Comparison of ENCODE assay signal across 10 mouse cellular contexts in the genomic region with DNA sequence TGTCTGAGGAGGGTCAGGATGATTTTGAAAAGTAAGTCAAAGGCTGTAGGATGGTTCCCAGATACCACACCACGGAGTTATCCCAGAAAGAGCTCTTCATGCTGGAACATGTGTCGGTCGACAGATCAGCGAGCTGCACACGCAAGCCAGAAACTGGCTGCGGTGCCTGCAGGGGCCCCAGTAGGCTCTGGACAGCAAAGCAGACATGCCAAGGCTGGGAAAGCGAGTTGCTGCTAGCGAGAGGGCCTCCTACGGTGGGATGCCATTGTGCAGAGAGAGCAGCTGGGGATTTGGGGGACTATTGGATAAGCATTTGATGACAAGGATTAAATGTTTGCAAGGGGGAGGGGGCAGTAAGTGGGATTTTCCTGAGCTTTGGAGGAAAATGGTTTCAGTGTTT.
DNase-seq lines count a peak whose midpoint lies in the region; ATAC-seq lines count a peak whose summit lies in the region.
"Had no signal": no experiment of that assay in that cellular context is flagged by ENCODE, and none has a peak within 500 bp of the region (broad histone marks: within the 10 kb centered on the region; RNA-seq: fewer than 3 reads in every experiment).

No protein-coding gene starts in this region.

- peak overlapping the region; percentile 15; the same call in 1 of the 2 replicates for H3K9ac ChIP-seq in heart, embryonic 16.5 days (ENCODE audit: low read length)
- H3K9ac ChIP-seq in embryonic facial prominence, embryonic 13.5 days: no peak overlapping the region
- H3K9ac ChIP-seq in hindbrain, embryonic 16.5 days (ENCODE audit: low read depth, low read length): no peak overlapping the region
- H3K9ac ChIP-seq in neural tube, embryonic 15.5 days (replicated peaks): no peak overlapping the region
- H3K9ac ChIP-seq: liver, postnatal 0 days had no signal

- no peak overlapping the region for H3K27ac ChIP-seq in heart, embryonic 16.5 days (ENCODE audit: low read length)
- peak overlapping the region; percentile 72 for H3K27ac ChIP-seq in embryonic facial prominence, embryonic 13.5 days
- H3K27ac ChIP-seq in hindbrain, embryonic 16.5 days (ENCODE audit: low read depth, low read length): no peak overlapping the region
- no peak overlapping the region for H3K27ac ChIP-seq in neural tube, embryonic 15.5 days (replicated peaks)
- H3K27ac ChIP-seq: left cerebral cortex, adult 2 months had no signal

- WGBS in heart, embryonic 16.5 days: 19% methylated on average over 9 of the region's 9 CpGs
- 6% methylated on average over 9 of the region's 9 CpGs for WGBS in embryonic facial prominence, embryonic 13.5 days
- WGBS in hindbrain, embryonic 16.5 days: 6% methylated on average over 9 of the region's 9 CpGs
- WGBS in neural tube, embryonic 15.5 days: 16% methylated on average over 9 of the region's 9 CpGs

- H3K4me1 ChIP-seq in heart, embryonic 16.5 days (ENCODE audit: control insufficient read depth, insufficient read depth, low read length): peaks cover 2% of the 10 kb centered on the region
- peaks cover 45% of the 10 kb centered on the region for H3K4me1 ChIP-seq in embryonic facial prominence, embryonic 13.5 days
- H3K4me1 ChIP-seq in hindbrain, embryonic 16.5 days (ENCODE audit: control insufficient read depth, insufficient read depth, low read depth, low read length): peaks cover 4% of the 10 kb centered on the region
- H3K4me1 ChIP-seq in neural tube, embryonic 15.5 days: peaks cover 12% of the 10 kb centered on the region

- intact Hi-C loops in heart, postnatal 25 days (cut with DNase I): no loop called here
- intact Hi-C loops in gastrocnemius, postnatal 14 days (cut with DNase I; ENCODE audit: low total_unique reads): no loop called here

- no peaks in the 10 kb centered on the region for H3K36me3 ChIP-seq in heart, embryonic 16.5 days (ENCODE audit: control insufficient read depth, insufficient read depth)
- H3K36me3 ChIP-seq in embryonic facial prominence, embryonic 13.5 days: no peaks in the 10 kb centered on the region
- no peaks in the 10 kb centered on the region for H3K36me3 ChIP-seq in hindbrain, embryonic 16.5 days (ENCODE audit: control insufficient read depth, insufficient read depth, low read length)
- H3K36me3 ChIP-seq in neural tube, embryonic 15.5 days: no peaks in the 10 kb centered on the region

- H3K27me3 ChIP-seq in heart, embryonic 16.5 days (ENCODE audit: control insufficient read depth, insufficient read depth, low read length): no peaks in the 10 kb centered on the region
- no peaks in the 10 kb centered on the region; the same call in 1 of the 2 replicates for H3K27me3 ChIP-seq in embryonic facial prominence, embryonic 13.5 days
- H3K27me3 ChIP-seq in hindbrain, embryonic 16.5 days (replicated peaks; ENCODE audit: control insufficient read depth, insufficient read depth, low read length): no peaks in the 10 kb centered on the region
- H3K27me3 ChIP-seq in neural tube, embryonic 15.5 days (replicated peaks): peaks cover 6% of the 10 kb centered on the region; the same call in 1 of the 2 replicates

- no peak overlapping the region for H3K4me3 ChIP-seq in heart, embryonic 16.5 days (ENCODE audit: low read length)
- H3K4me3 ChIP-seq in embryonic facial prominence, embryonic 13.5 days: no peak overlapping the region
- no peak overlapping the region for H3K4me3 ChIP-seq in hindbrain, embryonic 16.5 days (ENCODE audit: low read length)
- H3K4me3 ChIP-seq in neural tube, embryonic 15.5 days (replicated peaks): no peak overlapping the region
- H3K4me3 ChIP-seq: left cerebral cortex, adult 2 months had no signal

- H3K4me2 ChIP-seq in heart, embryonic 16.5 days (ENCODE audit: low read depth, low read length): peak overlapping the region; percentile 12; the same call in 1 of the 2 replicates
- H3K4me2 ChIP-seq in embryonic facial prominence, embryonic 13.5 days: peak overlapping the region; percentile 17; the same call in 1 of the 2 replicates
- H3K4me2 ChIP-seq in hindbrain, embryonic 16.5 days (ENCODE audit: low read length): peak overlapping the region; percentile 8; the same call in 1 of the 2 replicates
- peak overlapping the region; percentile 3; the same call in 1 of the 2 replicates for H3K4me2 ChIP-seq in neural tube, embryonic 15.5 days

- H3K9me3 ChIP-seq in heart, embryonic 16.5 days (replicated peaks; ENCODE audit: control insufficient read depth, low read length): 0 out of 2 replicates have a peak, but pooled peaks cover 2% of the 10 kb centered on the region
- no peaks in the 10 kb centered on the region for H3K9me3 ChIP-seq in embryonic facial prominence, embryonic 13.5 days
- H3K9me3 ChIP-seq in hindbrain, embryonic 16.5 days (ENCODE audit: control insufficient read depth, low read length): no peaks in the 10 kb centered on the region
- no peaks in the 10 kb centered on the region for H3K9me3 ChIP-seq in neural tube, embryonic 15.5 days (replicated peaks)

- no peak for ATAC-seq in heart, embryonic 16.5 days (replicated peaks; ENCODE audit: extremely low read depth, insufficient read depth, low FRiP score)
- ATAC-seq in embryonic facial prominence, embryonic 13.5 days (ENCODE audit: insufficient number of reproducible peaks, insufficient read depth, low FRiP score, low TSS enrichment, low read depth): no peak
- ATAC-seq in hindbrain, embryonic 16.5 days: peak; percentile 34; the same call in 1 of the 2 replicates
- ATAC-seq in neural tube, embryonic 15.5 days (ENCODE audit: low FRiP score): no peak
- ATAC-seq: liver, postnatal 0 days had no signal

- no peak for DNase-seq in heart, postnatal 25 days (ENCODE audit: low spot score)
- no peak for DNase-seq in urinary bladder, postnatal 36 days (ENCODE audit: low spot score in 2 of 2)
- DNase-seq in gastrocnemius, postnatal 14 days: no peak
- DNase-seq: kidney, adult 2 months; liver, postnatal 0 days had no signal
